Mouse (Mus musculus) brain, embryonic 18.5 days (tissue): Measurements from ENCODE around the gene Wiz.
A peak's percentile ranks its signal among the peaks of the same experiment; 100 is the strongest.

Experiments
- DNase-seq: peaks from one replicate; pipeline ENCODE4 v3.0.0-alpha.2; 2012; ENCODE audit warnings: low read depth, low spot score

The Wiz gene

DNA sequence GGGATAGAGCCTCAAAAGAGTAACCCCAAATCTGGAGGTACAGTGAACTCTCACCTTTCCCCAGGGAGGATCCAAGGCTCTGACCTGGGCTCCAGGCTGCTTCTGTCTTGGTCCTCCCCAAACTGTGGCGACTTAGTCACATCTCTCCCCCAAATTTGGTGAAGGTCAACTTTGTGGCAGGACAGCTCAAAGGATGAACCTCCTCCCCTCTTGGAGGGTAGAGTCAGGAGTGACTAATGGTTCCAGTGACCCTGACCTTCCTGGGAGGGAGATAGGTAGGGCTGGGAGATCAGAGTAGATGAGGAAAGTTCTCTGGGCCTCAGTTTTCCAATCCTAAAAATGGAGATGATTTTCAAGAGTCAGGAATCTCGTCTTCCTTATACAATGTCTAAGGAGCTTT lies 10.5 kb downstream of the Wiz start:
- DNase-seq: no peak

DNA sequence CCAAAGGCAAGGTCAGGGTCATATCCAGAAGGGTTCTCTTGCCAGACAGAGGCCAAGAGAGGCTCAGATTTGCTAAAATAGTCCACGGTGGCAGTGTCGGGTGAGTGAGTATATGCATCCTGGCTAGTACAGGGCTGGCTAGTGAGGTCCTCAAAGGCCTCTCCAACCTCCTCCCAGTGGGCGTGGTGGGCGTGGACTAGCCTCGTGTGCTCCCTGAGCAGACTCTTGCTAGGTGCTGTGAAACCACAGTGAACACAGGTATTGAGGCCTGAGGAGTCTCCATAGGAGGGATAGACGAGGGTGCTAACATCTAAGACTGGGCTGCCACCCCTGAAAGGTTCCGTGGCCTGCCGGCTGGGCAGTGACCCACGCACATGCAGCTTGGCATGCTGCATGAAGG lies 12.1 kb downstream of the Wiz start:
- no peak for DNase-seq

DNA sequence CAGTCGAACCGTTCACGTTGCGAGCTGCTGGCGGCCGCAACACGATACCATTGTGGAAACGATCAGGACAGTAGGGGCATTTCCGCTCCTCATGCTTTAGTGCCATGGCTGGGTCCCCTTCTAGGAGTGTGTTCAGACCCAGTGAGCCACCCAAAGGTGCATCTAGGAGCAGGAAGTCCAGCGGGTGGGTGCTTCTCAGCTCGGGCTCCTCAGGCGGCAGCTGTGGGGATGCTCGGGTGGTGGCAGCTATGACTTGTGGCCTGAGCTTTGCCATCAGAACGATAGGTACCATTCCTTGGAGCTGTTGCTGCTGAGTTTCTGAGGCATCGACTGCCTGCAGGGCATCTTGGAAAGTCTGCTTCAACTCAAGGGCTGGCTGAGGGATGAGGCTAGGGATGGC lies 12.8 kb downstream of the Wiz start:
- DNase-seq: no peak

DNA sequence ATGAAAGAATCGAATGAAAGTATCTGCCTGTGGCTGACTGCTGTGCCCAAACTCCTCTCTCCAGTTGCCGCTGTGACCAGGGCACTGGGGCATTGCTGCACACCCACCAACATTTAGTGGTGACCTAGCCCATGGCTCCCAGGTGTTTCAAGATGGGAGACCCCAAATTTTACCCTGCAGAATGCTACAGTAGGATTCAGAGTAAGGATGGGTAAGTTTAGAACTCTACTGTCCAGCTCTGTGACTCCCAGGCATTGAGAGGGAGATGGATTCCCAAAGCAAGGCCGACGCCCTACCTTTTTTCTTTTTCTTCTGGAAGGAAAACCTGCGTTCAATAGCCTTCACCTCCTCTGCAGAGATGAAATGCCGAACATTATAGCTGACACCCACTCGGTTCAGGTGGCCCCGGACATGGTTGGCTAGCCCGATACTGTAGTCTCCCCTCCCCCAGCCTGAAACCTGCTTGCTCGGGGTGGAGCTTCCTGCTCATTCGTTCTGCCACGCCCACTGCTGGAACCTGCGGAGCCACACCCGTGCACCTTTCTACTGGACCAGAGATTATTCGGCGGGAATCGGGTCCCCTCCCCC lies 20.2 kb downstream of the Wiz start:
- DNase-seq: no peak

DNA sequence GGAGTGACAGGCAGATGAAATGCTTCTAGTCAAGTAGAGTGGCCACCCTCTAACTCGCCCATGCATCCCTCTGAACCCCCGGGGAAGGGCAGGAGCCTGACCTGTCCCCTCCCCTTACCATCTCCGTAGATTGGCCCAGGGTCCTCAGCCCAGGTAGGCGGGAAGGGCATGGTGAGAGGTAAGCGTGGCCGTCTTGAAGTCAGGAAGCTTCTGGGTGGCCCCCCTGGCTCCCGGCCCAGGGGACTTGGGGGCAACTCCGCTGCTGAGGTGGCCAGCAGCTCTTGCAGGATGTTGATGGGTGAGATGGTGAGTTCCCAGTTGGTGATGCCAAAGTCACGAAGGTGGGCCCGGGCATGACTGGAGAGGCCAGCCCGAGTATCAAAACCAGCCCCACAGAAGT lies 21.5 kb downstream of the Wiz start:
- no peak for DNase-seq

DNA sequence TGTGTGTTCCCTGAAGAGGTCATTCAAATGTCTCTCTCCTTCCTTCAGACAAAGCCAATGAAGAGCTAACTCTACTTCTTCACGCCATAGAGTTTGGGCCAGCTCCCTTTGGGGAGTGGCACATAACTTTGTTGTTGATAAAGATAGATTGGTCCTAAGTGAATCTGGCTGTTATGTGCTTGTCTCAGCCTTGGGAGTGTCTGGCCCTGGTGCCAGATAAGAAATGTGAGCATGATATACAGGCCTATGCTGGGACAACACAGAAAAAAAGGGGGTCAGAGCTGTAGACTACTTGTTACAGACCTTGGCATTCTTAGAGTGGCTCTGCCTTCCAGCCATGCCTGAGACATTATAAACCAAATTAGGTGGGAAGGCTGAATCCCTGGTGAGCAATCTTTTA lies 23.9 kb downstream of the Wiz start:
- no peak for DNase-seq

DNA sequence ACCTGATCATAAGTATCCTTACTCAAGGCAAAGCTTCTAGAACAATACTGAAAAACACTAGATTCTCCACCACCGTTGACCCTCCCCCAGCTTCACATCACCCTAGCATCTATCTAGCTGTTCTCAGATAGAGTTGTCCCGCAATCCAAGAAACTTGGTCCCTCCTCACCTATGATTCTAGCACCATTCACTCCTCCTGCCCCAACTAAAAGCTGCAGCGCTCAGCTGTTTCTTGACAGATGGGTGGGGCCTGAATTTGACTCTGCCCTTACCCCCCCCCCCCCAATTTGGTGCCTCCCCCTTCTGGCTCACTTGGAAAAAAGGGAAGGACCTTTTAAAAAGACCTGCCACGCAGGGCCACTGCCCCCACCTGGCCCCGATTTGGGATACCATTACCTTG lies 24.4 kb downstream of the Wiz start:
- DNase-seq: no peak

DNA sequence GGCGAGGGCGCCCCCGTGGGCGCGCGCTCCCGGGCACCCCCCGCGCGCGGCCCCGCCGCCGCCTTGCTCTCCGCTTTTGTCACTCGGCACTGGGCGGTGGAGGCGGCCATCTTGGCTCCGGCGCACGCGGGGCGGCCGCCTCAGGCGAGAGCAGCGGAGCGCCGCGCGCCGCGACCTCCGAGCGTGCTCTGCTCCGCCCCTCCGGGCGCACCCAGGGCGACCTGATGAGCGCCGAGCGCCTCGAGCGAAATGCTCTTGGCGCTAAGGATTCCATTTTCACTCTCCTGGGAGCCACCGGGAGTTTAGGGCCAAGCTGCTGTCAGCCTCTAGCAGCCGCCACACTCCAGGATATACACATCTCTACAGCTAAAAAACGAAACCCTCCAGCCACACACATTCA lies 24.9 kb downstream of the Wiz start:
- peak; percentile 81 for DNase-seq

DNA sequence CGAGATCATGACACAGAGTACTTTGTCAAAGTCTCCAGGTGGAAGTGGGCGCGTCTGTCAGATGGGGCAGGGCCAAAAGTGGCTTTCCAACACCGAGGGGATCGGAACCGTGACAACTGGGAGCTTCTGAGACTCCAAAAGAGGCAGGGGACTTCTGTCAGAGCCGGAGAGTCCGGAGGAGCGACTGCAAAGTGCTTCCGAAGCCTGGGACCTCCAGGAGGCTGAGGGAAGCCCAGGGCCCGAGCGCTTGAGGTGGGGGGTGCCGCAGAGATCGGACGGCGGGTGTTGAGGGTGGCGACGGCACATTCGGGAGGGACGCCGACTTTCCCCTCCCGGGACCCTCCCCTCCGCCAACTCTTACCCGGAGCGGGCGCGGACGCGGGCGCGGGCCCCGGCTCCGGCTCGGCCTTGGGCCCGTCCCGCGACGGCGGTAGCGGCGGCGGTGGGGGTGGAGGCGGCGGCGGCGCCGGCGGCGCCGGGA lies 25.4 kb downstream of the Wiz start:
- no peak for DNase-seq

DNA sequence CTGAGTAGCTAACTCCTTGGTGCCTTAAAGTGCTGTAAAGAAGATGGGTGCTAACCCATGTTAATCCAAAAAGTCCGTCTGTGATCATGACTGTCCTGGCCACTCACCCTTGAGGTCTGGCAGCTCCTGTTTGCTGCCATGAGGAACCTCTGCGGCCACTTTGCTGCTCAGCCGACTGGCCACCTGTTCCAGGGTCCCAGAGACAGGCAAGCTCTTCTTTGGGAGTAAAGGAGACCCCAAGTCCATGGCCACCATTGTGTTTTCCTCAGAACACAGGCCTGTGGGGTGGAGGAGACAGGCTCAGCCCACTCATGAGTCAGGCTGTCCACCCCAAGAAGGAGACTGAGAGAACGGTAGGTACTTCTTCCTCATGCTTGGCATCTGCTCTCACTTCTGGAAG lies 26.6 kb downstream of the Wiz start:
- DNase-seq: no peak

DNA sequence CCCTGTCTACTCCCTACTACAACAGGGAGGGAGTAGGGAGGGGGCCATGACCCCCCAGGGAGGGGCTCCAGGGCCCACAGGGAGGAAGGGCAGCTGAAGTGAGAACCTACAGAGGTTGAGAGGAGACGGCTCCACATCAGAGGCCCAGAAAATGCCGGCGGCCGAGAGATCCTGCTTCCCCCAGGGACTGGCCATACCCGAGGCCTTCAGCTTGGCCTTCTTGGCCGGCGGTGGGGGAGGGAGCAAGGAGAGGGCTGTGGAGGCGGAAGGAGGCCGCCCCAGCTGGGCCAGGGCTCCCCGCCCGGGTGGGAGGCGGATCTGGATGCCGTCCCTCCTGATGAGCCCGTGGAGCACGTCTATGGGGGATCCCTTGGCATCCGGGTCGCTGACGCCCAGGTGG lies 29.3 kb downstream of the Wiz start:
- no peak for DNase-seq

DNA sequence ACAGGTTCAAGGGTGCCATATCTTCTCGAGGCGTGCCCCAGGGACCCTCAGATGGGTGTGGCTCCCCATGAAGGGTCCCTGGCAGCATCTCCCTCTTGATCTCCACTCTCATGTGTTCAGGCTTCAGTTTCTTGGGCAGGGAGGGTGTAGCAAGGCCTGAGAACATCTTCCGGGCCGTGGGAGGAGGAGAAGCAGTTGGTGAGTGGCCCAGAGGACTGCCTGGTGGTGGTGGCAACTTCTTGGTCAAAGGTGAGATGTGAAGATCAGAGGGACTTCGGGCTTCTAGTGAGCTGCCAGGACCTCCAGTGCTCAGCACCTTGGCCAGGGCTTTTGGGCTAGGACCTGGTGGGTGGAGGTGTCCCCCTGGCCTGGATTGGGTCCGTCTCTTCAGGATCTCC lies 30.3 kb downstream of the Wiz start:
- DNase-seq: no peak

DNA sequence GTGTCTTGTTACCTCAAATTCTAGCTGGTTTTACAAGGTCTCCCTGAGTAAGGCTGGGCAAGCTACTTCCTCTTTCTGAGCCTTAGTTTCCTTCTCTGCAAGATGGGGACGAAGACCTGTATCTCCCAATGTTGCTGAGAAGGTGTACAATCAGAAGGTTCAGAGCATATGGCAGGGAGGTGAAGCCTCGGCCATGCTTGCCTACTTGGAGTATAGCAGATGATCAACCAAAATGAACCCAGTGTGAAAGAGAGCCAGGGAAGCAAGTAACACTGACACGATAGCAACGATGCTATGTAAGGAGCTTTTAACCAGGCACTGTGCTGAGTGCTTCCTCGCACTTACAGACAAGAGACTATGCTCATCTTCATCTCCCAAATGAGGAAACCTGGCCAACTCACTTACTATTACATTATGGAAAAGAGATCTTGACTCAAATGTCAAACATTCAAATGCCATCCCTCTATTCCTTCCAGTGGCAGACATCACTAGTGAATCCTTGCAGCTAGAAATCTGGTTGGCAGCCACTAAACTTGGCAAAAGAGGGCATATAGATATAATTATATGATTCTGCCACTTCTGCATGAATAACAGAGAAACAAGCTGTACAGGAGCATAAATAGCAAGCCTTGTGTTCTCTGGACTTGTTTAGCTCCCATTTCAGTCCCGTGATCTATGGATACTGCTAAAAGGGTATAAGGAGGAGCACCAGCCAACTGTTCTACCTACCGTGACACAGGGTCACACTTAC lies 30.9 kb downstream of the Wiz start:
- no peak for DNase-seq

DNA sequence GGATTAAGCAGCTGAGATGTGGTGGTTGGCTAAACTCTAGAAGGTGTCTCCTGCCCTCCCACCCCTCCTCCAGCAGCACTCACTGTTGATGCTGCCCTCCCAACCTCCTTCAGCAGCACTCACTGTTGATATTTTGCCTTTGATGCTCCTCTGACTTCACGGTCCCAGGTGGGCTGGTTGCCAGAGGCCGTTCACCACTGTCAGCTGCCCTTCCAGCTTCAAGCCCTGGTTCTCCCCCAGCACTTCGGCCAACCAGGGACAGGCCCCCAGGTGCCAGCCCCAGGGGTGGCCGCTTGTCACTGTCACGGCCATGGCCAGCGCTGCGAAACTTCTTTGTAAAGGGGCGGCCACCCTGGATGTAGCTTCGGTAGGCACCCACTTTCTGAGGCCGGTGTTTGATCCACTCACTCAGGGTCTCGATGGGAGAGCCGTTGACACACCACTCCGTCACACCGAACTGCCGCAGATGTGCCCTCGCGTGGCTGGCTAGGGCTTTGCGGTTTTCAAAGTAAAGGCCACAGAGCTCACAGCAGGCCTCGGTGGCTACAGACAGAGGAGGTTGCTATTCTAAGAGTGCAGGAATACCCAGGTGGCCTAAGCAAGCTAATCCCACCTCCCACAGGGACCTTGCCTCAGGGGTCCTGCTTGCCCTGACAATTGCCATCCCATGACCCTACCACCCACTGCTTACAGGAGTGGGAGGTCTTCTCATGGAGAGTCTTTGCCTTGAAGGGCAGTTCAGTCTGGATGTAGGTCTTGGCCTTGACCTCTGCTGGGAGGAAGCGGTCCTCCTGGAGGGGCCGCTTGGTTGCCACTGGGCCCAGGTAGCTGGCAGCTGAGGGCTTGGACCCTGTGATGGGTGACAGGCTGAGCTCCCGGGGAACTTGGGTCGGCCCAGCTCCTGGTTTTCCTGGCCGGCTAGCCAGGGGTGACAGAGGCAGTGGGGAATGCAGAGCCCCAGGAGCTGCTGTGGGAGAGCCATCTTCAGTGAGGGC lies 32.2 kb downstream of the Wiz start:
- DNase-seq: no peak

DNA sequence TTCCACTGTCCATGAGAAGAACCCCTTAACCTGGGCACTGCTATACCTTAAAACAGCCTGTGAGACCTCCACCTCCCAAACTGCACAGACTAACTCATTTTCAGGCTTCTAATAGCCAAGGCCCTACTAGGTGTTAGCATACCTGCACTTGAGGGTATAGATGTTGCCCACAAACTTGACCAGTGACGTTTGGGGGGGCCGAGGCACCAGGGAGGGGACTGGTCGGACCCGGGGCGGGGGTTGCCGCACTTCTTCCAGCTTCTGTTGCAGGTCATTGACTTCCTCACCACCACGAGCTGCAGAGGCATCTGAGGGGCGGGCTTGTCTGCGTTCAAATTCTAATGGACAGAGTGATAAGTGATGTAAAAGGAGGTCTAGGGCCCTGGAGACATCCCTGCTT lies 33.0 kb downstream of the Wiz start:
- no peak for DNase-seq

DNA sequence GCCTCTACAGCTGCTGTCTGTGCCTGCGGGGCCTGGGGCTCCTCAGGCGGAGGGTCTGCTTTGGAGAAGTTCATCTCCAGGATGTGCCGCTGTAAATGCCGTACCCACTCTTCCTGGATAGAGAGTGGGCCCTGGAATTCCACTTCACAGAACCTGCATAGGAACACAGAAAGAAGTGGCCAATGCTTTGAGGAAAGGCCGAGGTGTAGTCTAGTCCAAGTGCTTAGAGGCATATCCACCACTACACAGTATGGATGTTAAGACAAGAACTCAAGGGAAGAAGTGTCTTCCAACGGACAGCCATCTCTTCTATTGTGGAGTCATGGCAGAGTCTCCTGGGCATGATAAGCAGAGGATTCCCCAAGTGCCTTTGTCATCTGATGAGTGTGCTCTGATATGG lies 34.2 kb downstream of the Wiz start:
- DNase-seq: no peak

DNA sequence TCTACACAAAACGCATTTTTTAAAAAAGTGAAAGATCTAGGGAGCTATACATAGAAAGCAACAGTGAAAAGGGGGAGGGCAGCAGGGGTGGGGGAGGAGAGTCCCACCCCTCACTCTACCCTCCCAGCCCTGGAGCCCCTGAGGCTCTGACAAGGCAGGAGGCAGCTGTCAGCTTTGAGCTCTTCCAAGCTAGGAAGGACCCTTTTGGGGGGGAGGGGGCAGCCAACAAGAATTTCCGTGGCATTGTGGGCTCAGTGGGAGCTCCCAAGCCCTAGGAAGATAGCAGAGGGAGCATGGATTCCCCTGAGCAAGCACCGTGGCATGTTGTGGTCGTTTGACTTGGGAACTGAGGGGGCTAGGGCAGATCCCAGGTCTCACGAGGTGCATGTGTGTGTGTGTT lies 35.0 kb downstream of the Wiz start:
- no peak for DNase-seq

DNA sequence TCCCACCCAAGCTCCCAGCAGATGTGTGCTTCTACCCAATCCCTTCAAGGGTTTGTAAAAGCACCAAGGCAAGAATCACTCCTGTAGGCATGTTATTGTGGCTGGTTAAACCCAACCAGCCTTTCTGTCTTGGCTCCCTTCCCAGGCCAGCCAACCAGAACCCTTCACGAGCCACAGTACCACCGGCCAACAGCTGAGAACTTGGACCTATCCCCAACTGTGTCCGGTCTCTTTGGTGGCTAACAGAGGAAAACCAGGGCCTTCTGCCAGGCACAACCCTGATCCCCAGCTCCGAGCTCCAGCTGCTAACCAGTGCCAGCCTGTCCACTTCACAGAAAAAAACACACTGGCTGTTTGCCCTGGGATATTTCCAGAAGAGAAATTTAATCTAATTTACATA lies 35.5 kb downstream of the Wiz start:
- DNase-seq: no peak

DNA sequence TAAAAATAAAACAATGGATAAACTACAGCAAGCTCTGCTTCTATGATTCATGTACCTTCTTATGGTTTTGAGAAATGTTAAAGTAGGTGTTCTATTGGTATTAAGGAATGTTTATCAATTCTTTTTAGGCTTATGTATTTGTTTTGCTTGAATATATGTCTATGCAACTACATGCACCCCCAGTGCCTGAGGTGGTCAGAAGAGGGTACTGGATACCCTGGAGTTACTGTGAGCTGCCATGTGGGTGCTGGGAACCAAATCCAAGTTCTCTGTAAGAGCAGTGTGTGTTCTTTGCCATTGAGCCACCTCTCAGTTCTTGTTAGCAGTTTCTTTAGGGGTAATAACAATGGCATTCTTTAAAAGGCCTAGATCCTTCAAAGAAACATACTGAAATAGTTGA lies 37.5 kb downstream of the Wiz start:
- DNase-seq: no peak

DNA sequence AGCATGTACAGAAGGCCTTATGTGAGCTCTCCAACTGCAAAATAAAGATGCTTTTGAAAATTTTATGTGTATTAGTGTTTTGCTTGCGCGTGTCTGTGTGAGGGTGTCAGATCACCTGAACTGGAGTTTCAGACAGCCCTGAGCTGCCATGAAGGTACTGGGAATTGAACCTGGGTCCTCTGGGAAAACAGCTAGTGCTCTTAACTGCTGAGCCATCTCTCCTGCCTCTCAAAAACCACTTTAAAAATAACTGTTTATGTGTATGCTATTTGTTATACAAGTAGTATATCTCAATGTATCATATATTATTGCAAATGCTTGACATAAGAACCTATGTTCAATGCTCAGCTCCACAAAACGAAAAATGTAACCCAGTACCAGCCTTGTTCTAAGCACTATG lies 38.0 kb downstream of the Wiz start:
- DNase-seq: no peak

DNA sequence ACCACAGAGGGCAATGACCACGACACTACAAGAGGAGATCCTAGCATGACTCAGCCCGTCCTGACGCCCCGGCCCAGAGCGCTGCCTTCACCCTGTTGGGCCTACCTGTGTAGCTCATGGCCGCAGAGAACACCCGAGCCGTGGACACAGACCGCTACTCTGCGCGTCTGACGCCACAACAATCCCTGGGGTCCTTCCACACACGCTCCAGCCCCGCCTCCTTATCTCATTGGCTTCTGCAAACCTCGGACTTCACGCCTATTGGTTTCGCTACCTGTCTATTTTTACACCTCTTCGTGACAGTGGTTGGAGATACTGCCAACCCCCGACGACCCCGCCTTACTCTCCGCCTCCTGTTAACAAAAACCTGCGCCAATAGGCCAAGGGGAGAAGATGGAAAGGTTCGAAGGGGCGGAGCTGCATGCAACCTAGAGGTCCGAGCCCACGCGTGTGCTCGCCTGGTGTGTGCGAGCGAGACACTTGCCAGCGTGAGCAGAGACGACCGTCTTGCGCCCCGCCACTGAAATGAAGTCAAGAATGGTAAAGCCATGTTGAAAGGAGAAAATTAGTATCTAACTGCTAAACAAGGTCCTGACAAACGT lies 38.8 kb downstream of the Wiz start, which contains the start of gene Akap8l:
Gene Akap8l (minus strand): TSS at position 226 of the 602 bp plus-strand sequence.
- DNase-seq: peak; percentile 98

DNA sequence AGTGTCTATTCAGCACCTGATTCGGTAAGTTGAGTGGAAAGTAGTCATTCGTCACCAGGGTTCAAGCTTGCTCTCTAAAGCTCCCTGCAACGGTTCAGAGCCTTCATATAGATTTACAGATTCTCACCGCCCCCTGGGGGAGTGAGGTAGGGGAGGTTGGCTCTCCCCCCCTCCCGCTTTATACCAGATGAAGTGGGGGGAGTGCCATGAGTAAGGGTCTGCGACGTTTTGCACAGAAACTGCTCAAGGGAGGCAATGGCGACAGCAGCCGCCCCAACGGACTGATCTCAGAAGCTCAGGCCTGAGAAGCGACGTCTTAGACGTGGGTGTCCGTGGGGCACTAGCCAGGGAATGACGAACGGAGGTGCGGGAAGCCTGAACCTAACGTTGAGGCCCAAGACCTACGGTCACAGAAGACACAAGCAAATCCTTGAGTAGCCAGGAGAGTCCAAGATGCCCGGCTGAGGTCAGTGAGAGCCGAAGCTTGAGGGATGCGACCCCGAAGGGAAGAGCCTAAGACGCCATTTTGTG lies 39.3 kb downstream of the Wiz start:
- DNase-seq: no peak
